Mouse (Mus musculus): ENCODE data around the gene Gm28035.

Gene Gm28035

DNA sequence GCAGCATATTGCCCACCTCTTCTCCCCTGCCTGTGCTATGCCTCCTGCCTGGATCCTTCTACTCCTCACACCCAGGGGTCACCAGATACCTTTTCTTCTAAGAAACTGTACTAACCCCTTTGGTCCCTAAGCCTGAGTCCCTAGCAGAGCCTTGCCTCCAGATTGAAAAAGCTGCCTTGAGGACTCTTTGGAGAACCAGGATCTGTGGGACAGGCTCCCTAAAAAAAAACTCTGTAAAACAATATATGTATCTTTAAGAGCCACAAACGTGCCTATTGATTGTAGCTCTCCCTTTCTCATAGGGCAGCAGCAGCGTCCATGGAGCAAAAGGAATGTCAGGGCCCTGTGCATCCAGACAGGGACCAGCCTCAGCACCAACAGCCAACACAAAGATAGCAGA lies at the start of gene Gm28035:
TSS of gene Gm28035 (plus strand) at position 301 of the 400 bp plus-strand sequence.
- no peak for DNase-seq

- DNase-seq, result no peak
These were observed 48.4 kb upstream of the Gm28035 start for GRCm38 (mm10) chr2:30191790-30192580.

DNA sequence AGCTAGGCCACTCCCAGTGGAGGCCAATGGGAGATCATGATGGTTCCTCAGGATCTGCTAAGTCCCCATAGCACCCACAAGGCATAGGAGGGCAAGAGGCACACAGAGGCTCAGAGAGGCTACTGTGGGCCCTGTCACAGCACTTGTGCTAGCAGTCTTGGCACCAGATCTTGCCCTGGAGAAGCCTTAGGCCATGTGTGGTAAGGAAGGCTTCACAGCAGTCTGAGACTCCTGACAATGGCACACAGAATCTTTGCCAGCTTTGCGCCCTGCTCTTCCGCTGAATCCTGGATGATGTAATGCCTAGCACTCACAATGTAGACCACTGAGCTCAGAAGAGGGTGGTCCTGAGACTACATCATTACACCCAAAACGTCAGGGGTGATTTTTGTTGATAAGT lies 45.7 kb upstream of the Gm28035 start:
- DNase-seq, result no peak

DNA sequence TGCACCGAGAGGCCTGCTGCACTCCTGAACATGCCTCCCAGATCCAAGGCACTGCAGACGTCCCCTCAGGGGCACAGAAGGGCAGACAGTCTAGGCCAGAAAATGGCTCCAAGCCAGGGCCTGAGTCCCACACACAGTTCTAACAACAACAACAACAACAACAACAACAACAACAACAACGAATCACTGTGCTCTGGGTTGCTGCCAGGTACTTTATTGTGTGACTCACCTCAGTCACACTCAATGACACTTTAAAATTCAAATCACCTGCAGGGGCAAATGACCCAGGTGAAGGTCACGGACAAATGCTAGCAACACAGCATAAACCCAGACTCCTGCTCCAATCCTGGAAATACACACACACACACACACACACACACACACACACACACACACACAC lies 42.3 kb upstream of the Gm28035 start:
- no peak for DNase-seq

DNA sequence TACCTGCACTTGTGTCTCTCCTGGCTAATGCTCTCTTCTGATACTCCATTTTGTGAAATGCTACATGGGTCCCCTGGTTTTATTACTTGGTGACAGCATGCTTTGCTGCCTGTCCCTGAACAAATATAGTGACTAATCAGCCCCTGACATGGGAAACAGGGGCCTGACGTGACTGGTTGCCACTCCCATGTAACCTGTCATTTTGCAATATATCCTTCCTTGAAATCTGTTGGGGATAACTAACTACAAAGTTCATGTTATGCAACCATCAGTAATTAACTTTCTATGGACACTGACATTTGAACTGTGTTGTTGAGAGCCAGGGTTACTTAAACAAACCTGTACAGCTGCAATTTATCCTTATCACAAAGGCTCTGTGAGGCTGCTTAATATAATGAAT lies 40.4 kb upstream of the Gm28035 start:
- DNase-seq, result no peak

DNA sequence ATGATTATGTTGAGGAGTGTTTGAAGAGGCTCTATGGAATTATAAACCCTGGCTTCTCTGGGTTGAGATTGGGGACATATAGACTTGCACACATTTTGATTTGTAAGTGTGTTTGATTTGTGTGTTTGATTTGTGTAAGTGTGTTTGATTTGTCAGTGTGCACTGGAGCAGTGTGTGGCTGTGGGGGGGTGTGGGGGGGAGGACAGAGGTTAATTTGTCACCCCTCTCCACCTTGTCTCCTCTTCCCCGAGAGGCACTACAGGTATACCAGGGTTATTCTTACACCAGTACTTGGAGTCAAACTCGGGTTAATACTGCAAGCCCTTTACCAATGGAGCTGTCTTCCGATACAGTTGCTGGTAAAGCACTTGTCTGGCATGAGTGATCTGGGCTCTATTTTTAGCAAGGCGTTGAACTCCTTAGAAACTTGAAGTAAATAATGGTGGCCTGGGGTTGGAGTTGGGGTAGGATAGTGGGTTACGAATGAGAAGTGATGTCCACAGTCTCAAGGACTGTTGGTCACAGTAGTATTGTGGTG lies 39.9 kb upstream of the Gm28035 start:
- DNase-seq, result no peak

- peak; percentile 38 for DNase-seq
These were observed 36.9 kb upstream of the Gm28035 start for GRCm38 (mm10) chr2:30203439-30203838.

- no peak for DNase-seq
These were observed 35.1 kb upstream of the Gm28035 start for GRCm38 (mm10) chr2:30205255-30205628.

- DNase-seq, result peak; percentile 92
These were observed 34.6 kb upstream of the Gm28035 start, which contains the start of gene Kyat1 for GRCm38 (mm10) chr2:30205629-30206357. Gene Kyat1 (minus strand): TSS chr2:30205847.

DNA sequence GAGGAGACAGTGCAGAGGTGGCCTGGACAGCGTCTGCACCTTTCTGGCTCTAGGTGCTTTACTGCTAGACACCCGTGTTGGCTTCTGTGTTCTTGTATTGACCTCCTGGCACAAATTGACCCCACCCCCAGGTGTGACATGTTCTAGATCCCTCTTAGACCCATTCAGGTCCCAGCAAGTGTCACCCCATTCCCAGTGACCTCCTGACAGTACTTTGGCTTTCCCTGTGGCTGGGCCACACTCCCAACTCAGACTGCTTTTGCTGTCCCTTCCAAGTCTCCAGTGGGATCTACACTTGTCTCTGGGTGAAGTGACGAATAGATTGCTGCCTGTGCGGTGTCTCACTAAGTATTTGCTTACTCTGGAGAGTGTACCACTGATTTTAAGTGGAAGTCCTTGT lies 33.0 kb upstream of the Gm28035 start:
- no peak for DNase-seq

GRCm38 (mm10) chr2:30207886-30208285 lies 32.5 kb upstream of the Gm28035 start:
- no peak for DNase-seq

GRCm38 (mm10) chr2:30211408-30212168 lies 28.8 kb upstream of the Gm28035 start:
- DNase-seq, result no peak

DNA sequence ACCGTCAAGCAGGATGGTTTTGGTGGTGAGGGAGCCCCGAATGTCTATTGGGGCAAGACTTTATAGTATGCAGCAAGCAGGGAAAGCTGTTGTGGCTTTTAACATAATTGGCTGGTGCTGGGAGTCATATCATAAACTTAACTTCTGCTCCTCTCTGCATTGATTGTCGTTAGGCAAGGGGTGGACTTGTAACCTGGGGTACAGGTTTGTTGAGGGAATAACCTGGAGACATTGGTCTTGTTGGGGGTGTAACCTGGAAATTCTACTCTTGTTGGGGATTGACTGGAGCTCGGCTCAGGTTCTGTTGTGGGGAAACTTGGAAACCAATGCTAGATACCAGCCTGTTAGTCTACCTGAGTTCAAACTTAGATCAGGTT lies 28.2 kb upstream of the Gm28035 start:
- DNase-seq, result no peak

- no peak for DNase-seq
These were observed 27.4 kb upstream of the Gm28035 start for GRCm38 (mm10) chr2:30212951-30213350.

GRCm38 (mm10) chr2:30214745-30215144 lies 25.6 kb upstream of the Gm28035 start:
- DNase-seq, result no peak

DNA sequence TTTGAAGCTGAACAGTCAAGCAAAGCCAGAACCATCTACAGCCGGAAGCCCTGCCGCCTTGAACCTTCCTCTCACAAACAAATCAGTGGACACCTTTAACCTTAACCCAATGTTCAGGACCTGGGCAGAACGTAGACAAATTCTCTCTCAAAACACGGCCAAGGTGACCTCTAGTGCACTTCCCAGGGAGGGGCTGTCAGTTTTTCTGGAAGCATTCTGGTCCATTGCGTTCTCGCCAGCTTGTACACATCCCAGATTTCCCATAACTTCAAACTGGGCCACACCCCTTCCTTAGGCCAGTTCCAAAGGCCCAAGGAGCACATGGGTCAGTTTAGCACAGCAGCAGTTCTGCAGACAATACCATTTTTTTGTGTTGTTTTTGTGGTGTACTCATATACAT lies 24.9 kb upstream of the Gm28035 start:
- no peak for DNase-seq

DNA sequence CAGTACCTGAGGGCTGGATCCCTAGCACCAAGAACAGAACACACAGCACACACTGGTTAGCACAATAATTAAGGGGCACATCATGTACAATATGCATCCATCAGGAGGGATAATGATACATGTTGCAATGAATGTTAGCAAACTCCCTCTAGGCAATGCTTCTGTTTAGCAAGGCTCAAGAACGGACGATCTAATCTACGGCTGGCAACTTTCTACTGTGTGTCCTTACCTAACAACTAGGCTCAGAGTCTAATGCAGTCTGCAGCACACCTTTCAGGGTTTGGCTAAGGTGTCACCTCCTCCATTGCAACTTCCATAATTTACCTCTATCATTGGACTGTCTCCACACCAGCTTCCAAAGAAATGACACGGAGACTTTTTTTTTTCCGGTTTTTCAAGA lies 24.1 kb upstream of the Gm28035 start:
- no peak for DNase-seq

GRCm38 (mm10) chr2:30235593-30235992 lies 4.8 kb upstream of the Gm28035 start:
- DNase-seq, result no peak

GRCm38 (mm10) chr2:30236426-30237198 lies 3.8 kb upstream of the Gm28035 start:
- no peak for DNase-seq

- peak; percentile 100 for DNase-seq
These were observed 3.0 kb upstream of the Gm28035 start, which contains the start of gene Lrrc8a for GRCm38 (mm10) chr2:30237199-30237880. Gene Lrrc8a (plus strand): TSS chr2:30237715.

DNA sequence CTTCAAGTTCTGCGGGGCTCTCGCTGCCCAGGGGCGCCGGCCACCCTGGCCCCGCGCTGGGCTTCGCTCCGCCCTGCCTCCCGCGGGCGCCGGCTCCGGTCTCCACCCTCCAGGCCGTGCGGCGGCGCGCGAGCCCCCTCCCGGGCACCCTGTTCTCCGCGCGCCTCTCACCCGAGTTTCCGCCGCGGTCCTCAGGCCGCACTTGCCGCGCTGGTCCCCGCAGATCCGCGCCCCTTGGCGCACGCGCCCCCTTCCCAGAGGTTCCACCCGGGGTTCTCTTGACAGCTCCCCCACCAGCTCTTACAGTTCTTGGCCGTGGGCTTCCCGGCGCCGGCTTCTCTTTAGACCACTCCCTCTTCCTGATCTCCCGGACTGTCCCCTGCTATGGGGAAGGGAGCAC lies 2.5 kb upstream of the Gm28035 start:
- DNase-seq, result peak; percentile 76

All from thymus, postnatal 25 days (tissue).